Mouse (Mus musculus) kidney, postnatal 14 days (tissue): ENCODE data around the gene Cmtm6.
"Not testable (repeated sequence)": the region's sequence is repeated elsewhere in the genome, so short reads cannot be mapped to it uniquely, and the experiment has no call there.

Experiments used
- DNase-seq: peaks from one replicate; pipeline ENCODE4 v3.0.0; 2022; ENCODE audit warnings: mixed read lengths

The Cmtm6 gene

DNA sequence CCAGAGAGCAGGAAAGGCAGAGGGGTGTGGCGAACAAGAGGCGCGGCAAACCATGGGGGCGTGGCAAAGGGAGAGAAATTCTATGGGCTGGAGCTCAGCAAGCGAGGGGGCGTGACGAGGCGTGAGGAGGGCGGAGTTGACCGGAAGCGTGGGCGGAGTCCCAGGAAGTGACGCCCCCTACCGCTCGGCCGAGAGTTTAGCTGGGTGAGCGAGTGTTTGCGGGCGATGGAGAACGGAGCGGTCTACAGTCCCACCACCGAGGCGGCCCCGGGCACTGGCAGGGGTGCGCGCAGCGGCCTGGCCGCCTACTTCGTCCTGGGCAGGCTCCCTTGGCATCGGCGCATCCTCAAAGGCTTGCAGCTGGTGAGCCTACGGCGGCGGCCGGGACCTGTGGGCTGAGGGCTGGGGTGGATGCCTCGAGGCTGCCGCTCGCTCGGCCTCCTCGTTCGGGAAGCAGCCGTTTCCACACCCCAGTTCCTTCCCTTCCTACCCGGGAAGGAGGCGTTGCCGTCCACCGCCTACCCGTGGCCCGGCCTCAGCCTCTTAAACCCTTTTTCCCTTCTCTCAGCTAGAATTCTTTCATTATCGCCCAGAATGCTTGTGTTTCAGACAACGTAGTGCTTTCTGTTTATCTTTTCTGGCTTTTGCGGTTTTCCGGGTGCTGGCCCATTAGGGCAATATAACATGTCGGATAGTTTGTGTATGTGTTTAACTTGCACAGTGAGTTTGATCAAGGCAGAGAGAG lies at the start of gene Cmtm6:
TSS of gene Cmtm6 (plus strand) at position 106 of the 745 bp plus-strand sequence.
- peak; percentile 98 for DNase-seq

DNA sequence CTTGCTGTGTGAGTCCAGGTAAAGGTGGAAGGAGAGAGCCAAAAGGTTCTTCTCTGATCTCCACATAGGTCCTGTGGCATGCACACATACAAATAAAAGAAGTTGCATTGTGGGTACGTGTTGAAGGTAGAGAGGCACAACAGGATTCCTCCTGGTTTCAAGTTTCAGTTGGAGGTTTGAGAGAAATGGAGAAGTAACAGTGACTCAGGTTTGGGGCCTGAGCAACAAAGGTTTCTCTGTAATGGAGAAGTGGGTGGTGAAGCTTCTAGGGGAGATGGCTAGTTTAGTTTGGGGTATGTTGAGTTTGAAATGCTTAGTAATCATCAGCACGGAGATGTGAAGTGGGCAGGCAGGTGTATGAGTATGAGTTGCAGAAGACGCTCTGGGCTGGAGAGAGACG lies 48.7 kb upstream of the Cmtm6 start:
- no peak for DNase-seq

DNA sequence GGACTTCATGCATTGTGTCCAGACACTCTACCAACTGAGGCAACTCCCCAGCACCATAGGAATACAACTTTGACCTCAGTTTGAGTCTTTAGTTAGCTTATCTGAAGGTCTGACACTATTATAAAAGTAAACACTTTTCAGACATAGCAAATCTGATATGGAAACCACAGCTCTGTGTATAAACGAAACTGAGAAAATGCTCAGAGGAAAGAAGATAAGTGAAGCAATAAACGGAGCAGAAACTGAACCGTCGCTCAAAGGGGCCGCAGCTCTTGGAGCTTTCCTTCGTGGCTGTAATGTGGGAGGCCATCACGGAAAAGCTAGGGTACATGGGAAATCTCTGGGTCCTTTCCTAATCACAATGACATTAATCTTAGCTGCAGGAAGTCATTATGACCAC lies 44.7 kb upstream of the Cmtm6 start:
- DNase-seq, result no peak

DNA sequence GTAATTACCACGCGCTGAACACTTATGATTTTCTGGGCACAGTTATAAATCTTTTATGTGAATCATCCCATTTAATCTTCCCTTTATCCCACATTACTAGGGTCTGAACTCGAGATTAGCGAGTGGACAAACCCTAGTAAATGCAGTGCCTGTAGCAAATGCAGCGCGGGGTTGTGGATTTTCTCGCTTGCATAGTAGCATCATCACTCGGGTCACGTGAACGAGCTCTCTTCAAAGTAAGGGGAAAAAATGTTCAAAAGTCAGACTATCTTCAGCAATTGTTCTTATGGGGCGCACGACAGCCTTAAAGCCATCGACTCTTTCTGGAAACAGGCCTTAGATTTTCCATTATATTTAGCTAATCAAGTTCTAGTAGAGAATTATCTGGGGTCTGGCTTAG lies 43.3 kb upstream of the Cmtm6 start:
- DNase-seq, result no peak

DNA sequence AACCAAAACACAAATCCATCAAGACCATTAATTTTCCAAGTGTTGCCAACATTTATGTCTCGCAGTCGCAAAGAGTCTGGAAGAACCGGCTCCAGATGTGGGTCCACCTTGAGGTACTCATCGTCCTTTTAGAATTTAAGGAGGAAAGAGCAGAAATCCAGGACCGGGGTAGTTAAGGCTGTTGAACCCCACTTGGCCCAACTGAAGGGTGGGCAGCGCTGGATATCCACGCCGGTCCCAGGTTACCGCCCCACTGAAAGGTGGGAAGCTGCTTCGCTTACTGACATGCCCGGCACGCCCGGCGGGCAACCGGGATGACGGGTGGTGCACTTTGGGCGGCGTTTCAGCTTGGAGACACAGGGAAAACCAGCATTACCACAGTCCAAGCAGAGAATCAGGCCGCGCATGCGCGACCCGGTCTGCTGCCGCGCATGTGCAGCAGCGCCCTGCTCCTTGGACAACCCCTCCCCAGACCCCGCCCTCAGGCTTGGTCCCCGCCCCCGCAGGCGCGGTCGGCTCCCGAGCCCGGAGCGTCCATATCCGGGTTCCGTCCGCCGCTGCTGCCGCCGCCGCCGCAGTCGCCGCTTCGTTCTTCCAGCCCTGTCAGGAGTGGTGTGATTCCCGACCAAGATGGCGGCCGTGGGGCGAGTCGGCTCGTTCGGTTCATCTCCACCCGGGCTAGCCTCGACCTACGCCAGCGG lies 42.5 kb upstream of the Cmtm6 start, which contains the start of gene Dync1li1:
TSS of gene Dync1li1 (plus strand) at position 539 of the 701 bp plus-strand sequence.
- DNase-seq, result peak; percentile 99

DNA sequence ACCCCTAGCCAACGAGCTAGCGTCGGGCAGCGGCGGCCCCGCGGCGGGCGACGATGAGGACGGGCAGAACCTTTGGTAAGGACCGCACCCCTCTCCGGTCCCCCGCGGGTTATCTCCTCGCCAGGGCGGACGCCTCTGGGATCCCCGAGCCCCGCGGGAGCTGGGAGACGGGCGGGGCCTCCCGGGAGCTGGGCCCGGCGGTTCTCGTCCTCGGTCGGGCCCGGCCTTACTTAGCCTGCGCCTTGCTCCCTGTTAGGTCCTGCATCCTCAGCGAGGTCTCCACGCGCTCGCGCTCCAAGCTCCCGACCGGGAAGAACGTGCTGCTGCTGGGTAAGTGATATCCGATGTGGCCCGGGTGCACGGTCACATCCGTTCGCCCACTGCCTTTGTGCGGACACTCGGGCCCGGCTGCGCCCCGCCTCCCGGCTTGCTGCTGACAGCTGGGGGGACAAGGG lies 41.9 kb upstream of the Cmtm6 start:
- DNase-seq, result peak; percentile 60

DNA sequence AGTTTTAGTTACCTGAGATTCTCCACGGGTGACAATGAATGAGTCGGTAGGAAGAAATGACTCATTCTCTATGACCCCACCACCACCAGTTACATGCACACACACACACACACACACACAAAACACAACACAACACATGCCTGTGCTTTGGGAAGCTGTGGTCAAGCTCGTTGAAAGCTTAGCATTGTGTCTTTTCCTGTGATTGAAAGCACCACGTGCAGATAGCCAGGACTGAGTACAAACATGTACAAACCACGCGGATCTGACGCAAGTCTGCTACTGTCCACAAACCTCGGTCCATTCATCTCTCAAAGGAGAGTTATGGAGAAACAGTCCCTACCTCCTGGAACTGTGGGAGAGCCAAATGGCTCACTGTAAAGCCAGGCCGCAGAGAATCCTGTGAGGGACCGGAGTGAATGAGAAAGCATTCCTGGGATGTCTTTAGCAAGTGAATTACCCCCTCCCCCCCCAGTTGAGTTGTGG lies 40.8 kb upstream of the Cmtm6 start:
- DNase-seq, result no peak

DNA sequence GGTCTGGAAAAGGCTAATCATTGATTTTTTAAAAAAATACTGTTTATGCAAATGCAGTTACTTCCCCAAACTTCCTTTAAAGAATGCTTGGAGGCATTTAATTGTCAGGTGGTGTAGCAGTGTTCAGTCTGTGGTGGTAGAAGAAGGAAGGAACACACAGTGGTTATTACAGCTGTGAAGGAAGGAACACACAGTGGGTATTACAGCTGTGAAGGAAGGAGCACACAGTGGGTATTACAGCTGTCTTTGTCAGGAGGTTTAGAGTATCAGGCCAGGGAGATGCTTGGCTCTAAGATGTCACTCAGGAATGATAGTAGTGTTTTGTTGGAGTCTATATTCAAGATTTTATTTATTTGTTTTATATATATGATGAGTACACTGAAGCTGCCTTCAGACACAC lies 39.8 kb upstream of the Cmtm6 start:
- DNase-seq, result no peak

DNA sequence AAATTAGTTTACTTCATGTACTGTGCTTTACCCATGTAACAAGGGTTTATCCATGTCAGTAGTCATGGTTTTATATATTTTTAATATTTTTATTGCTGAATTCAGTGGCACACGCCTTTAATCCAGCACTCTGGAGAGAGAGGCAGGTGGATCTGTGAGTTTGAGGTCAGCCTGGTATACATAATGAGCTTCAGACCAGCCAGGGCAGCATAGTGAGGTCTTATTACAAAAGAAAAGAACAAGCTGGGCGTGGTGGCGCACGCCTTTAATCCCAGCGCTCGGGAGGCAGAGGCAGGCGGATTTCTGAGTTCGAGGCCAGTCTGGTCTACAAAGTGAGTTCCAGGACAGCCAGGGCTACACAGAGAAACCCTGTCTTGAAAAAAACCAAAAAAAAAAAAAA lies 35.3 kb upstream of the Cmtm6 start:
- not testable (repeated sequence) for DNase-seq

DNA sequence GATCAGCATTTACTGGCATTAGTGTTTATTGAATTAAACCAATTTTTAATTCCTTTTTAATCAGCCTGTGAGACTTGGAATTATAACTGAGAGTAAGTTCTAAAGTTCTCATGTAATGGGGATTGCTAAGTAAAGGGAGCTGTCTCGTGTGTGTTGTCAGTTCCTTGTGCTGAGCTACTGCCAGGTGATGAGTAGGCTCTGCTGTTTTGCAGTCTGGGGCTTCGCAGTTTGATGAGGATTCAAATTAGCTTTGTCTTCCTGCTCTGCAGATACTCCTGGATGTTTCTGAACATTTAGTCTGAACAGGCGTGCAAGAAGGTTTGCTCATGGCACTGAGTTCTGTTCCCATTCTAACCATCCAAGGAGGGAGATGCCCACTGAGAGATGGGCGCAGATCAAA lies 33.8 kb upstream of the Cmtm6 start:
- DNase-seq, result no peak

DNA sequence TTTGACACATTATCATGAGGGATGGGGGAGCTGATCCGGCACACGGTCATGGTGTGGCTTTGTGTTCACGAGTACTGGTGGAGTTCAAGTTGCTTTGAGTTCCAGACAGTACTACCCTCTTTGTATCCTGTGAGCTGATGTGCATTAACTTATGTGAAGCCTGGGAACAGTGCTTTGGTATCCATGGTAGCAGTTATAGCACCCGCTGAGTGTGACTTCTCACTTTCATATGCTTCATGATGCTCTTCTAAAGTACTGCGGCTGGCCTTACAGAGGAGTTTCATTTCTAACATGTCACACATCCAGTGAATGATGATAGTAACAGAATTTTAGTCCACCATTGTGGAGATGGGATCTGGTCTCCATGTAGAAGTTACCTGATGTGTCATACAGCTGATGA lies 33.0 kb upstream of the Cmtm6 start:
- no peak for DNase-seq

DNA sequence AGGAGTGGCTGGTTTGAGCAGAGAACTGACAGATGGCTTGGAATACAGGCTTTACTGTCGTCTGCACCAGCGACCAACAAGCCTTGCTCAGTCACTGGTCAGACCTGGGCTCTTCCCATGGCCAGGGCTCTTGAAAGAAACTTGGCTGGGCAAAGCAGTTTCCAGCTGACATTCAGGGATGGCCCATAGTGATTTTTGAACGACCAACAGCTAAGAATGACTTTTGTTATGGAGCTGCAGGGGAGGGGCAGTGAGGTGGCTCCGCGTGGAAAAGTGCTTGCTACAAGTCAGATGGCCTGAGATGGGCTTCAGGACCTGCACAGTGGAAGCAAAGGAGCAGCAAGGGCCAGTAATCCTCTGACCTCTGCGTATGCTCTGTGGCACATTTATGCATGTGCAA lies 31.7 kb upstream of the Cmtm6 start:
- DNase-seq, result no peak

DNA sequence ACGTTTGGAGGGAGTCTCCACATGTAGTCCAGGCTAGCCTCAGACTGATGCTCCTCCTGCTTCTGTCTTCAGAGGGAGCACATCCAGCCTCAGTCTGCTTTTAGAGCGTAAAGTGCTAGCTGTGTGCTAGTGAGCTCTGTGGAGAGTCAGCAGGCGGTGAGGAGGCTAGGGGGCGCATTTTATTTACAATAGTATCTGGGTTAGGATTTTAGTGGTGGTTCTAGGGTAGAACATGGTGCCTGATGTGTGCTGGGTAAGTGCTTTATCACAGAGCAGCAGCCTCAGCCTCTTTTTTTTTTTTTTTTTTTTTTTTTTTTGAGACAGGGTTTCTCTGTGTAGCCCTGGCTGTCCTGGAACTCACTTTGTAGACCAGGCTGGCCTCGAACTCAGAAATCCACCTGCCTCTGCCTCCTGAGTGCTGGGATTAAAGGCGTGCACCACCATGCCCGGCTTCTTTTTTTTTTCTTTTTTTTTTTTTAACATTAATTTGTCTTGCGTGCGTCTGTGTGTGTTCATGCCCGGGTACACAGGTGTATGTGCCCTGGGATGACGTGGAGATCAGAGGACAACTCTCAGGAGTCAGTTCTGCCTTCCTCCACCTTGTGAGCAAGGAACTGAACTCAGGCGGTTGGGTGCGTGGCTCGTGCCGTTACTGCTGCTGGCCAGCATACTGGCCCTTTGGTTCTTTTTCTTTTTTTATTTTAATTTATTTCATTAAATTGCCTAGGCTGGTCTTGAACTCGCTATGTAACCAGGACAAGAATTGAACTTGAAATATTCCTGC lies 30.8 kb upstream of the Cmtm6 start:
- peak; percentile 29 for DNase-seq

DNA sequence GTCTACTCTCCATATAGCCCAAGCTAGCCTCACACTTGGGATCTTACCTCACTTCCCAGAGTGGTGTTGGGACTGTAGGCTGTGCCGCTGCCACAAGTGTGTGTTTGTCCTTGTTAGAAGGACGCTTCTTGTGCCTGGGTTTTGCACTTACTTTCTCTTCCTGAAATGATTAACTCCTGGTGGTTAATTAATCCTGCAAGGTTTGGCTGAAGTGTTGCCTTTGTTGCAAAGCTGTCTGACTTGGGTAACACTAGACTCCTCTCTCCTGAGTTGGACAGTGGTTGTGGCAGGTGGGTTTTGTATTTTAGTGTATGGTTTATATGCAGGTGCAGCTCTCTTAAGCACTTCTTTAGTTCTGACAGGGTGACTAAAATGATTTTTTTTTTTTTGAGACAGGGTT lies 29.9 kb upstream of the Cmtm6 start:
- DNase-seq, result peak; percentile 62

DNA sequence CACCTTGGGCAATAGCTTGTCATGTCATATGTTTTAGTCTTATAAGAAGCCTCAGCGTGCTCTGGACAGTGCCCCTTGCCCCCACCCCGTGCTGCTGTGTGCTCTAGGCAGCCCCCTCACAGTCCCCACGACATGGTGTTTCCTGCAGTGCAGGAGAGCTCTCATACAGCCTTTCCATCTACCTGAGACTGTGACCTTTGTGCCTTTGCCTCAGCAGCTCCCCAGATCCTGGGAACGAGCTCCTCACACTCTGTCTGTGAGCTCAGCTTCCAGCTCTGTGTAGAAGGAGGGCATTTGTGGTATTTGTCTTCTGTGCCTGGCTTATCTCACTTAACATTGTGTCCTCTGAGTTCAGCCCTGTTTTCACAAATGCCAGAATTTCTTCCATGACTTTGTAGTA lies 29.0 kb upstream of the Cmtm6 start:
- DNase-seq, result peak; percentile 45

DNA sequence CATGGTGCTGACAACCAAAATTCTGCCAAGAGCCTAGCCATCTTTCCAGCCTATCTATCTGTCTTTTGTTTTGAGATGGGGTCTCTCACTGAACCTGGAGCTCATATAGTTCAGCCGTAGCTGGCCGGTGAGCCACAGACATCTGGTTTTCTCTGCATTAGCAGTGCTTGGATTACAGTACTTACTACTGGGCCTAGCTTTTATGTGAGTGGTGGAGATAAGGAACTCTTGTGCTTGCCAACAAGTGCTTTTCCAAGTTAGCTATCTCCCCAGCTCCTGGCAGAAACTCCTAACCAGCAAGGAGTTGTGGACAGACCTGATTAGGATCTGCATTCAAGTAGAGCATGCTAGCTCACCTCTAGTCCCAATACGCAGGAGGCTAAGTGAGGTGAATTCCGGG lies 23.1 kb upstream of the Cmtm6 start:
- DNase-seq, result no peak

DNA sequence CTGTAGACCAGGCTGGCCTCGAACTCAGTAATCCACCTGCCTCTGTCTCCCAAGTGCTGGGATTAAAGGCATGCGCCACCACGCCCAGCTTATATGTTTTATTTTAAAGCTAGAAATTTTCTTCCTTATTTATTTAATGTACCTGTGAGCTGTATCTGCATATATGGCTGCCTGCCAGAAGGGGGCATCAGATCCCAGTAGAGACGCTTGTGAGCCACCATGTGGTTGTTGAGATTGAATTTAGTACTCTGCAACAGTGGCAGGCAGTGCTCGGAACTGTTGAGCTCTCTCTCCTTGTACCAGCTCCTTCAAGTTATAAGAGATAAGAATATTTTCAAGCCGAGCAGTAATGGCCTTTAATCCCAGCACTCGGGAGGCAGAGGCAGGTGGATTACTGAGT lies 20.6 kb upstream of the Cmtm6 start:
- DNase-seq, result peak; percentile 61

DNA sequence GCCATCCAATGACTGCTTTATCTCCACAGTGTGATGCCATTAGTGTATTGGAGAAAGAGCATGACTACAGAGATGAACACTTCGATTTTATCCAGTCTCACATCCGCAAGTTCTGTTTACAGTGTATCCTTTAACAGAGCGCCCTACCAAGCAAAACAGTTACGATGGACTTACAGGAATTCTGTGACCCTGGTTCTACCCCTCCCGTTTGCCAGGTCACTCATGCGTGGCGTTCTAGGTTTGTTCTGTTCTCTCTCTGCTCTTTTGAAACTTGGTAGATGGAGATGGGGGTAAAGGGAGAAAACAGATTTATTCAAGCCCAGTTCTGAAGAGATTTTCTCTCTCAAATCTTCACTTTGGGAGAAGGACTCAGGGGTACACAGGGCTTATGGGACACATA lies 17.4 kb upstream of the Cmtm6 start:
- peak; percentile 40 for DNase-seq

DNA sequence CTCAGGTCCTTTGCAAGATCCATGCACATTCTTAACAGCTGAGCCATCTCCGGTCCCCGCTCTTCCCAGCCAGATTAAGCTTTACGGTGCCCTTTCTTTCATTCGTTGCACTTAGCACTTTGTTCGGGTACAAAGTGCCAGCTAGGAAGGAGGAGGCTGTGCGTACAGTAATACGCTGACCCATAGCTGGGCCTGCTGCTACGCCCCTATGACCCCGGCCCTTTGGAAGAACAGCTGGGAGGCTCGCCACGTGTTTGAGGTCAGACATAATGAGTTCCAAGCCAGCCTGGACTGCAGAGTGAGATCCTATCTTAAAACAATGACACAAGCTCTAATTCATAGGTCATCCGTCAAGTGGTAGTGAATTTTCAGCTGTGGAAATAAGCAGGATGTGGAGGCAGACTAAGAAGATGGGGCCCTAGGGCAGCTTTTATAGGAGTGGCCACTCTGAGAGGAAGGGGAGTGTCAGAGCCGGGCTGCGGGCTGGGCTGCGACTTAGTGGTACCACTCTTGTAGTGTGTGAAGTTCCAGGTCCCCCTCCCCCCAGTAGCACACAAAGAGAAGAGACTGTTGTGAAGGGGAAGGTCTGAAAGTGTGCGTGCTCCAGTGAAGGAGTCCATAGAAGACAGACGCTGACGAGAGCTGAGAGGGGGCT lies 14.1 kb upstream of the Cmtm6 start:
- DNase-seq, result peak; percentile 87

DNA sequence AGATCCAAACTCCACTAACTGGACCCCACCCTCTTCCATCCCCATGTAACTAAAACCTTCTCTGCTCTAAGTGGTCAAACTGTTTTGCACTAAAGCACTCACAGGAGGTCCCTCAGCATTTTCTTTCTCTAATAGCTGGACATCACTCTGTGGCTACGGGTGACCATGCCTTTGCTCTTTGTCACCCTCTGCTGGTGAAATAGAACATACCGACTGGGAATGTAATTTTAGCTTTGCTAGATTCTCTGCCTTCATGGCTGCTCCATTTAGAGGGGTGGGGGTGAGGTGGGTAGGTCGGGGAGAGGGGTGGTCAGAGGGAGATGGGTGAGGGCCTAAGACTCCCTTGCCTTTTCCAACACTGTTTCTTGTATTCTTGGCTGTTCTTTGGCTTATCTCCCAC lies 3.6 kb upstream of the Cmtm6 start:
- DNase-seq, result peak; percentile 67

DNA sequence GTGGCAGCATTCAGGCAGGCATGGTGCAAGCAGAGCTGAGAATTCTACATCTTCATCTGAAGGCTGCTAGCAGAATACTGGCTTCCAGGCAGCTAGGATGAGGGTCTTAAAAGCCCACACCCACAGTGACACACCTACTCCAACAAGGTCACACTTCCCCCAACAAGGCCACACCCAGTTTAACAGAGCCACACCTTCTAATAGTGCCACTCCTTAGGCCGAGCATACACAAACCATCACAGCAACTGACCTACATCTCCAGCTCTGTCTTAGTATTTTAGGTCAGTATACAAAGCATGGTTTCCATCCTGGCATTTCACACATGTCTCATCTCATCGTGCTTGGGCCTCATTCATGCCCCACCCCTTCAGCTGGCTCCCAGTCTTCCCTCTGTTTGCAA lies 2.5 kb upstream of the Cmtm6 start:
- DNase-seq, result not testable (repeated sequence)

DNA sequence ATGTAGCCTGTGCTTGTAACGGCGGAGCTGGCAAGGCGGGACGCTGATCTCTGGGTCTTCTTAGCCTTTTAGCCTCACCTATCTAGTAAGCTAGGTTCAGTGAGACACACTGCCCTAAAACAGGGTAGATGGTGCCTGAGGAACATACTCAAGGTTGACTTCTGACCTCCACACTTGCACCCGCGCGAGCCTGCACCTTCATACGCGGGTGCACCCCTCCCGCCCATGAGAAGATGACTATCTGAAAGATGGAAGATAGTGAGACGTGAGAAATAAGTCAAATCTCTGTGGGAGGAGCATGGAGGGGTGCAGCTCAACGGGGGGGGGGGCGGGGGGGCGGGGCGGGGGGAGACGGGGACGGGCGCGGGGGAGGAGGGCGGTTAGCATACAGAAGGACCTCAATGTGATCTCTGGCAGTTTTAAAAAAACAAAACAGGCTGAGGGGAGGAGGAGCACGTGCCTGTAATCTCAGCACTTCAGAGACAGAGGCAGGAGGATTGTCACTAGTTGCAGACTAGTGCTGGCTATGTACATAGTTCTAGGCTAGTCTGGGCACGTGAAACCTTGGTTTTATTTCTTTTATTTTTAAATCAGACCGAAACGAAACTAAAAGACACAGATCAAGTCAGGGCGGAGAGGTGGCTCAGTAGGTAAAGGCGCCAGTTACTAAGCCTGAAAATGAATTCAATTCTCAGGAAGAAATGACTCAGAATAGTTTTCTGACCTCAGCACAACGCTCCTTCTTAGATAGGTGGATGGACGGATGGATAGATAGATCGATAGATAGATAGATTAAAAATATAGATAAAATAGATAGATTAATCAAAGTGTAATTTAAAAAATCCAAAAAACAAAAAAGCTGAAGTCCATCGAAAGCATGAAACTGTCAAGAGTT lies 758 bp upstream of the Cmtm6 start:
- no peak for DNase-seq
